Mouse (Mus musculus) testis, adult 2 months (tissue): ENCODE data around the gene Upb1.

Experiments
- CTCF ChIP-seq: fragments of 200-500 bp; IDR thresholded peaks from 2 replicates; pipeline ENCODE4 v1.5.1; 2012; ENCODE audit warnings: low read depth, mild to moderate bottlenecking, inconsistent platforms, low read length, moderate library complexity; ENCODE audit not compliant: control insufficient read depth, insufficient read depth, insufficient replicate concordance
- POLR2A ChIP-seq: fragments of 200-500 bp; IDR thresholded peaks from 2 replicates; pipeline ENCODE4 v1.6.1; 2012; ENCODE audit warnings: low read depth, mild to moderate bottlenecking, inconsistent platforms, low read length, moderate library complexity; ENCODE audit not compliant: control insufficient read depth

- TF ChIP-seq CTCF (no peak), POLR2A (peak; percentile 66)
Observed at GRCm38 (mm10) chr10:75365231-75365633, 35.7 kb upstream of the Upb1 start.
